Mouse (Mus musculus): Measurements from ENCODE around the gene Smim14. TPM values are rescaled to one million over a fixed set of nuclear protein-coding genes. Genes with fewer than 3 reads are reported as not detected.

Smim14 gene
- polyA plus RNA-seq, 1 experiment from 2014 or later = 101 TPM

- Histone ChIP-seq H3K9me3 (ENCODE audit: low read length) (no peaks in the 10 kb centered on the region), H3K4me1 (ENCODE audit: insufficient read depth, low read length) (peaks cover 14% of the 10 kb centered on the region), H3K36me3 (ENCODE audit: insufficient read depth, low read length) (no peaks in the 10 kb centered on the region), H3K9ac (replicated peaks; ENCODE audit: low read length) (peak within 1 kb of the TSS; percentile 92), H3K27ac (ENCODE audit: low read length) (peak within 1 kb of the TSS; percentile 98), H3K4me3 (ENCODE audit: low read length) (peak within 1 kb of the TSS; percentile 90), H3K4me2 (replicated peaks; ENCODE audit: low read depth, low read length) (peak within 1 kb of the TSS; percentile 92), H3K27me3 (ENCODE audit: insufficient read depth, low read length) (no peaks in the 10 kb centered on the region)
- peak; percentile 97 for ATAC-seq (ENCODE audit: low FRiP score, low TSS enrichment)
- whole genome bisulfite sequencing = under 1% methylated on average over 65 of the region's 69 CpGs
Measured at GRCm38 (mm10) chr5:65492716-65493531, 44.1 kb downstream of the Smim14 start, which contains the start of gene Gm43552. Gene Gm43552, minus strand, starts transcription at chr5:65492833.

GRCm38 (mm10) chr5:65491767-65492715 lies 44.9 kb downstream of the Smim14 start:
- Histone ChIP-seq H3K27me3 (ENCODE audit: insufficient read depth, low read length) (no peaks in the 10 kb centered on the region), H3K9ac (replicated peaks; ENCODE audit: low read length) (peak overlapping the region; percentile 92), H3K36me3 (ENCODE audit: insufficient read depth, low read length) (no peaks in the 10 kb centered on the region), H3K4me2 (replicated peaks; ENCODE audit: low read depth, low read length) (peak overlapping the region; percentile 92), H3K4me1 (ENCODE audit: insufficient read depth, low read length) (peaks cover 14% of the 10 kb centered on the region), H3K27ac (ENCODE audit: low read length) (peak overlapping the region; percentile 98), H3K4me3 (ENCODE audit: low read length) (peak overlapping the region; percentile 90), H3K9me3 (ENCODE audit: low read length) (no peaks in the 10 kb centered on the region)
- peak; percentile 90 for ATAC-seq (ENCODE audit: low FRiP score, low TSS enrichment)
- WGBS = under 1% methylated on average over 51 of the region's 57 CpGs

- Histone ChIP-seq H3K4me2 (replicated peaks; ENCODE audit: low read depth, low read length) (no peak overlapping the region), H3K27me3 (ENCODE audit: insufficient read depth, low read length) (no peaks in the 10 kb centered on the region), H3K4me3 (ENCODE audit: low read length) (no peak overlapping the region), H3K9me3 (ENCODE audit: low read length) (no peaks in the 10 kb centered on the region), H3K4me1 (ENCODE audit: insufficient read depth, low read length) (peaks cover 18% of the 10 kb centered on the region), H3K27ac (ENCODE audit: low read length) (no peak overlapping the region), H3K36me3 (ENCODE audit: insufficient read depth, low read length) (no peaks in the 10 kb centered on the region), H3K9ac (replicated peaks; ENCODE audit: low read length) (no peak overlapping the region)
- 82% methylated on average over 4 of the region's 4 CpGs for WGBS
- no peak for ATAC-seq (ENCODE audit: low FRiP score, low TSS enrichment)
Measured at GRCm38 (mm10) chr5:65489830-65490229, 47.2 kb downstream of the Smim14 start.

GRCm38 (mm10) chr5:65488725-65489124 lies 48.3 kb downstream of the Smim14 start:
- H3K9ac ChIP-seq (replicated peaks; ENCODE audit: low read length) = no peak overlapping the region
- no peak for ATAC-seq (ENCODE audit: low FRiP score, low TSS enrichment)
- H3K27me3 ChIP-seq (ENCODE audit: insufficient read depth, low read length) = no peaks in the 10 kb centered on the region
- H3K36me3 ChIP-seq (ENCODE audit: insufficient read depth, low read length) = no peaks in the 10 kb centered on the region
- peaks cover 14% of the 10 kb centered on the region for H3K4me1 ChIP-seq (ENCODE audit: insufficient read depth, low read length)
- 72% methylated on average over 7 of the region's 7 CpGs for WGBS
- no peaks in the 10 kb centered on the region for H3K9me3 ChIP-seq (ENCODE audit: low read length)
- no peak overlapping the region for H3K4me3 ChIP-seq (ENCODE audit: low read length)
- no peak overlapping the region for H3K27ac ChIP-seq (ENCODE audit: low read length)
- H3K4me2 ChIP-seq (replicated peaks; ENCODE audit: low read depth, low read length) = no peak overlapping the region

GRCm38 (mm10) chr5:65487381-65487780 lies 49.6 kb downstream of the Smim14 start:
- no peak overlapping the region for H3K4me2 ChIP-seq (replicated peaks; ENCODE audit: low read depth, low read length)
- no peak overlapping the region for H3K9ac ChIP-seq (replicated peaks; ENCODE audit: low read length)
- 82% methylated on average over 10 of the region's 10 CpGs for whole genome bisulfite sequencing
- no peak overlapping the region for H3K27ac ChIP-seq (ENCODE audit: low read length)
- H3K36me3 ChIP-seq (ENCODE audit: insufficient read depth, low read length) = no peaks in the 10 kb centered on the region
- peaks cover 9% of the 10 kb centered on the region for H3K4me1 ChIP-seq (ENCODE audit: insufficient read depth, low read length)
- H3K4me3 ChIP-seq (ENCODE audit: low read length) = no peak overlapping the region
- ATAC-seq (ENCODE audit: low FRiP score, low TSS enrichment) = no peak
- no peaks in the 10 kb centered on the region for H3K27me3 ChIP-seq (ENCODE audit: insufficient read depth, low read length)
- no peaks in the 10 kb centered on the region for H3K9me3 ChIP-seq (ENCODE audit: low read length)

GRCm38 (mm10) chr5:65486514-65486913 lies 50.5 kb downstream of the Smim14 start:
- WGBS = 75% methylated on average over 1 of the region's 2 CpGs
- no peak overlapping the region for H3K9ac ChIP-seq (replicated peaks; ENCODE audit: low read length)
- H3K36me3 ChIP-seq (ENCODE audit: insufficient read depth, low read length) = no peaks in the 10 kb centered on the region
- H3K27me3 ChIP-seq (ENCODE audit: insufficient read depth, low read length) = no peaks in the 10 kb centered on the region
- ATAC-seq (ENCODE audit: low FRiP score, low TSS enrichment) = no peak
- no peak overlapping the region for H3K27ac ChIP-seq (ENCODE audit: low read length)
- no peak overlapping the region for H3K4me3 ChIP-seq (ENCODE audit: low read length)
- no peak overlapping the region for H3K4me2 ChIP-seq (replicated peaks; ENCODE audit: low read depth, low read length)
- H3K9me3 ChIP-seq (ENCODE audit: low read length) = no peaks in the 10 kb centered on the region
- peaks cover 6% of the 10 kb centered on the region for H3K4me1 ChIP-seq (ENCODE audit: insufficient read depth, low read length)

GRCm38 (mm10) chr5:65482996-65483395 lies 54.0 kb downstream of the Smim14 start:
- peaks cover 4% of the 10 kb centered on the region for H3K4me1 ChIP-seq (ENCODE audit: insufficient read depth, low read length)
- no peak overlapping the region for H3K4me2 ChIP-seq (replicated peaks; ENCODE audit: low read depth, low read length)
- WGBS = 82% methylated on average over 4 of the region's 4 CpGs
- H3K27ac ChIP-seq (ENCODE audit: low read length) = no peak overlapping the region
- H3K4me3 ChIP-seq (ENCODE audit: low read length) = no peak overlapping the region
- H3K9me3 ChIP-seq (ENCODE audit: low read length) = no peaks in the 10 kb centered on the region
- no peaks in the 10 kb centered on the region for H3K27me3 ChIP-seq (ENCODE audit: insufficient read depth, low read length)
- H3K9ac ChIP-seq (replicated peaks; ENCODE audit: low read length) = no peak overlapping the region
- no peak for ATAC-seq (ENCODE audit: low FRiP score, low TSS enrichment)
- 0 out of 2 replicates have a peak, but pooled peaks cover 3% of the 10 kb centered on the region for H3K36me3 ChIP-seq (ENCODE audit: insufficient read depth, low read length)

- Histone ChIP-seq H3K4me3 (ENCODE audit: low read length) (no peak overlapping the region), H3K4me1 (ENCODE audit: insufficient read depth, low read length) (no peaks in the 10 kb centered on the region), H3K27me3 (ENCODE audit: insufficient read depth, low read length) (no peaks in the 10 kb centered on the region), H3K9ac (replicated peaks; ENCODE audit: low read length) (no peak overlapping the region), H3K27ac (ENCODE audit: low read length) (no peak overlapping the region), H3K9me3 (ENCODE audit: low read length) (no peaks in the 10 kb centered on the region), H3K36me3 (ENCODE audit: insufficient read depth, low read length) (0 out of 2 replicates have a peak, but pooled peaks cover 3% of the 10 kb centered on the region), H3K4me2 (replicated peaks; ENCODE audit: low read depth, low read length) (no peak overlapping the region)
- WGBS = 77% methylated on average over 4 of the region's 4 CpGs
- no peak for ATAC-seq (ENCODE audit: low FRiP score, low TSS enrichment)
Measured at GRCm38 (mm10) chr5:65480511-65480910, 56.5 kb downstream of the Smim14 start.

GRCm38 (mm10) chr5:65479681-65480445 lies 57.1 kb downstream of the Smim14 start:
- no peak overlapping the region for H3K27ac ChIP-seq (ENCODE audit: low read length)
- H3K4me3 ChIP-seq (ENCODE audit: low read length) = no peak overlapping the region
- no peaks in the 10 kb centered on the region for H3K4me1 ChIP-seq (ENCODE audit: insufficient read depth, low read length)
- H3K4me2 ChIP-seq (replicated peaks; ENCODE audit: low read depth, low read length) = no peak overlapping the region
- H3K9me3 ChIP-seq (ENCODE audit: low read length) = no peaks in the 10 kb centered on the region
- H3K9ac ChIP-seq (replicated peaks; ENCODE audit: low read length) = no peak overlapping the region
- no peaks in the 10 kb centered on the region for H3K27me3 ChIP-seq (ENCODE audit: insufficient read depth, low read length)
- 0 out of 2 replicates have a peak, but pooled peaks cover 3% of the 10 kb centered on the region for H3K36me3 ChIP-seq (ENCODE audit: insufficient read depth, low read length)
- ATAC-seq (ENCODE audit: low FRiP score, low TSS enrichment) = no peak
- 89% methylated on average over 9 of the region's 9 CpGs for WGBS
